Mouse (Mus musculus): ENCODE data around the gene Fubp1. TPM values are rescaled to one million over a fixed set of nuclear protein-coding genes. Genes with fewer than 3 reads are reported as not detected.
"Not testable (repeated sequence)": the region's sequence is repeated elsewhere in the genome, so short reads cannot be mapped to it uniquely, and the experiment has no call there.

Fubp1 gene
- total RNA-seq, 2 experiments from 2014 or later: 101 to 147 TPM

DNA sequence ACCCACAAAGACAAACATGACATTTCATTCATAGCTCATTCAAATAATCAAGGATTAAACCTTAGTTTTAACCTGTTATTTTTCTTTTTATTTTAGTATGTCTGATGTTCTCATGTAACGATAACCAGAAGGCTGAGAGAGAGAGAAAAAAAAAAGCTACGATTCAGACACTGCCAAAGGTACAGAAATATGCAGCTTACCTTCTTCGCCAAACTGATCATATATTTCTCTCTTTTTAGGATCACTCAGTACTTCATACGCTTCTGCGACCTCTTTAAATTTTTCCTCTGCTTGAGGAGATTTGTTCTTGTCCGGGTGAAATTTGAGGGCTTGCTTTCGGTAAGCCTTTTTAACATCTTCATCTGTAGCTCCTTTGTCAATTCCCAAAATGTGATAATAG, 17.0 kb upstream of the Fubp1 start:
- DNase-seq: no peak

- peak; percentile 92 for DNase-seq
These were observed 16.6 kb upstream of the Fubp1 start for GRCm38 (mm10) chr3:152193635-152194097.

GRCm38 (mm10) chr3:152197246-152197645, 13.0 kb upstream of the Fubp1 start:
- DNase-seq: not testable (repeated sequence)

GRCm38 (mm10) chr3:152199125-152199524, 11.1 kb upstream of the Fubp1 start:
- DNase-seq: no peak

DNA sequence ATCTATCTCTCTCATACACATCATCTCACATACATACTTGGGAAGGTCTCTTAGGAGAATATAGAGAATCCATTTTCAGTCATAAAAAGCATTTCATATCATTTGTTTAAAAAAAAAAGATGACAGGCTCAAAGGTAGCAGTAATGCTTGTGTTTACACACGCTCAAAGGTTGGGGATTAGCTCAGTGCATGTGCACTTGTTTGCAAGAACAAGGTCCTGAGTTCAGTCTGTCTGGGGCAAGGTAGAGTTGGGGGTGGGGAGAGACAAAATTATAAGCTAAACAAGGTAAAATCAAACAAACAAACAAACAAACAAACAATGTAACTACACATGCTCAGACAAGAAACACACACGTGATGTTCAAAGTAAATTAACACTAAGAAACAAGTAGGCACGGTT, 9.0 kb upstream of the Fubp1 start:
- DNase-seq: no peak

DNA sequence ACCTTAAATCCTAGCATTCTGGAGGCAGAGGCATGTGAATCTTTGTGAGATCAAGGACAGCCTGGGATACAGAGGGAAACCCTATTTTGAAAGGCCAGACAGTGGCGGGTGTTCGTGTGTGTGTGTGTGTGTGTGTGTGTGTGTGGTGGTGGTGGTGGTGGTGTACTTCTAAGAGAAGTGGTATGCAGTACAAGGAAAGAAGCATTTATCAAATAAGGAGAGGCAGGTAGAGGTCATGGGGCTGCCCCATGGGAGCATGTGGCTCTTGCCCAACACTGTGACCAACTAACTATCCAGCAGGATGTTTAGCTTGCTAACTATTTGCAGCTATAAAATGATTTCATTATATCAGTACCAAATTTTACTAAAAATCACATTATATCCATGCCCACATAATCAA, 8.6 kb upstream of the Fubp1 start:
- DNase-seq: peak; percentile 47

GRCm38 (mm10) chr3:152202942-152203341, 7.3 kb upstream of the Fubp1 start:
- no peak for DNase-seq

DNA sequence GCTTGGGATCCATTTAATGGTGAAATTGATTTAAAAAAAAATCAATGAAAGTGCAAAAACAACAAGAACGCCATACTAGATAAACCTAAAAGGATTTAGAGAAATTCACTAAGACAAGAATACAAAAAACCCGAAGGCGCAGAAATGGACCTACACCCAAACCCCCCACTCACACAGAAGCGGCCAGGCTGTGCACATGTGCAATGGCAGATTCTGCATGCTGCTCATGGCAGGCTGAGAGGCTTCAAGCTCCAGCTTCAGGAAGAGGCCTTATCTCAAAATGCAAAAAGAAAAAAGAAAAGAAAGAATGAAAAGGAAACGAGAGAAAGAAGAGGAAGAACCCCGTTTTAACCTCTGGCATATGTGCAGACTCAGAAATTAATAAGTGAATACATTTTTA, 6.8 kb upstream of the Fubp1 start:
- no peak for DNase-seq

GRCm38 (mm10) chr3:152203996-152204395, 6.2 kb upstream of the Fubp1 start:
- no peak for DNase-seq

GRCm38 (mm10) chr3:152204577-152204976, 5.6 kb upstream of the Fubp1 start:
- DNase-seq: no peak

DNA sequence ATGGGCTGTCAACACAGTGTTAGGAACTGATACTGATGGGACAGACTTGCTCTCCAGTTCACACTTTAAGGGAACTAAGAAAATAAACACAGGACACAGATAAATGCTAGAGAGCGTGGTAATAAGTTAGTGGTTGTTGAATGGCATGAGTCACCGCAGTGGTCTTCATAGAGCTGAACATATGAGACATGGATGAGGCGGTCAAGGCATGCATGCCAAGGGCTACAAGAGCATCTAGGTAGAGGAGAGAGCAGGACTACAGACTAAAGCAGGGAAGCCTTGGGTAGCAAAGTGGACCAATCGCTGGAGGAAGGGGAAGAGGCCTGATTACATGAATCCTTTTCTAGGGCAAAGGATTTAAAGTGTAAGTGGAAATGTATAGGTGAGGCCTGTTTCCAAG, 3.1 kb upstream of the Fubp1 start:
- no peak for DNase-seq

DNA sequence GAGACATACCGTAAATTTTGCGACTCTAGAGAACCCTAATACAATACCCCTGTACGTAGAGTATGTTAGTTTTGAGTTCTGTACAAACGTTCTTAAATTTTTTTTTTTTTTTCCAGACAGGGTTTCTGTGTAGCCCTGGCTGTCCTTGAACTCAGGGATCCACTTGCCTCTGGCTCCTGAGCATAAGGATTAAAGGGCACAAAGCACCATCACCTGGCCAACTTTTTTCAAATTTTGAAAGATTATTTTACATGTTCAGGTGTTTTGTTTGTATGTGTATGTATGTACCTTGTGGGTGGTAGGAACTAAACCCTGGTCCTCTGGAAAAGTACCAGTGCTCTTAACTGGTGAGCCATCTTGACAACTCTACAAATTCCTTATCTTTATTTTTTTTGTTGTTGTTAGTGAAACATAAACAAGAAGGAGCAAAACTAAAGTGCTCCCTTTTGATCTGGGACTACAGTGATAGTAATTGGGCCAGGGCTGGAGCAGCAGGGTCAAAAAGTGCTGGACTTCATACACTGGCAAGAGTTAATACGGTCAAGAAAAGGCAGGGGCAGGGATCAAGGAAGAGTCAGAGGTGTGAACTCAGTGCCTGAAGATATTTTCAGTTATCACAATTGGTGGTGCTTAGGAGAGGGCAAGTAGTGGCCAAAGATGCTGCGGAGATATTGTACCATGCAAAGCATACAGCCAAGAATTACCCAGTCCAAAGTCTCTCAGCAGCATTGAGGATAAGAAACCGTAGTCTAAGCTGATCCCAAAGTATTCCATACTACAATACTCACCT, 1.9 kb upstream of the Fubp1 start:
- no peak for DNase-seq

DNA sequence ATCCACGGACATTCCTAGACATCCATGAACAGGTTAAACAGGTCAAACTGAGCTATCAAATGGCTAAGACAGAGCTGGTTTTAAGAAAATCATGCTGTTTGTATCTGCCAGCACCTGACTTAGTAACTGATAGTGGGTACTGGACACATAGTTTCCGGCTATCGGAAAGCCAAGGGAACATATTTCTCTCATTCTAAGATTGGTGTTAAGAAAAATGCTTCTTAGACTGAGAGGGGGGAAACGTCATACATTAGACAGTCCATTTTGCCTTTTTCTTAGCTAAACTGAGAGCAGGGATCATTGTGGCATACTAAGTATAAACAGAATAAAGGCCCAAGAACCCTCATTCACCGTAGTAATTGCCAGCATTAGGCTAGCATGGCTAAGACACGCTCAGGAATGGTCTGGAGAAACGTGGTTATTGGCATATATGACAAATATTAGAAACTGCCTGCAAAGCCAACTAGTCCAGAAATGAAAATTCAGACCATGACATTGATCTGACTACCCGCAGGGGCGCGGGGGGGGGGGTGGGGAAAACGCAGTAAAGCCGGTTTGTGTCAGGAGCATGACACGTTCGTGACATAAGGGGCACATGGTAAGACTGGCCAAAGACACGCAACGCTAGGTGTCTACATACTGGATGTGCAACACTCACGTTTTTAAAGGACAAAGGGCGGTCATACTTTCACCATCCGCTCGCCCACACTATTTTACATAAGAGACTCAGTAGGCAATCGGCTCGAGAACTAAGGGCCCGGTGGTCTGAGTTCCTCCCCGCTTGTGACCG, 850 bp upstream of the Fubp1 start:
- DNase-seq: peak; percentile 10

DNA sequence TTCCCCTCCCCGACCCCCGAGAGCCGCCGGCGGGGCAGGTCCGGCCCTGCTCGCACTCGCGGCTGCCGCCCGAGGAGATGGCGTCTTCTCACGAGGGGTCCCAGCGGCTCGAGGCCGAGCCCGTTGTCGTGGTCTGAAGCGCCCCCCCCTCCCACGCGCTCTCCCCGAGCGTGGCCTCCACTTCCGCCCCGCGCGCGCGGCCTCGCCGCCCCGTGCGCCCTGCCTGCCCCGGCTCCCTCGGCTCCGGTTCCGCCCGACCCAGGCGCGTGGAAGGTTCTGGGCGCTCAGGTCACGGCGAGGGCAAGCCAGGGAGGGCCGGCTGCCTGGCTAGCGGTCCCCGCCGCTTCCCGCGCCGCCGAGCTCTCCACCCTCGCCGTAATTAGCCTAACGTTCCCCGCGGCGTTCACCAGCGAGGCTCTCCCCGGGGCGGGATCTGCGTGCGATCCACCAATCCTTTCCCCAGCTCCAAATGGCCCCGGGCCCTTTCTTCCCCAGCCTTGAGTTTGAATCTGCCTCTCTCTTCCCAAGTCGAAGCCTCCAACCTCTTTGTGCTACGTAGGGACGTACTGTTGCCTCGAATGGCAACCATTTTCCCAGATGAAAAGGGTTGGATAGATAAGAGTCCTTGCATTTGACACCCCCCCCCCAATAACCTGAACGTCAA, 638 bp downstream of the Fubp1 start:
- DNase-seq: peak; percentile 82

GRCm38 (mm10) chr3:152211731-152212279, 1.6 kb downstream of the Fubp1 start:
- DNase-seq: no peak

- DNase-seq: no peak
These were observed 3.2 kb downstream of the Fubp1 start for GRCm38 (mm10) chr3:152213416-152213815.

- DNase-seq: no peak
These were observed 14.7 kb downstream of the Fubp1 start for GRCm38 (mm10) chr3:152224918-152225317.

GRCm38 (mm10) chr3:152225906-152226305, 15.7 kb downstream of the Fubp1 start:
- no peak for DNase-seq

DNA sequence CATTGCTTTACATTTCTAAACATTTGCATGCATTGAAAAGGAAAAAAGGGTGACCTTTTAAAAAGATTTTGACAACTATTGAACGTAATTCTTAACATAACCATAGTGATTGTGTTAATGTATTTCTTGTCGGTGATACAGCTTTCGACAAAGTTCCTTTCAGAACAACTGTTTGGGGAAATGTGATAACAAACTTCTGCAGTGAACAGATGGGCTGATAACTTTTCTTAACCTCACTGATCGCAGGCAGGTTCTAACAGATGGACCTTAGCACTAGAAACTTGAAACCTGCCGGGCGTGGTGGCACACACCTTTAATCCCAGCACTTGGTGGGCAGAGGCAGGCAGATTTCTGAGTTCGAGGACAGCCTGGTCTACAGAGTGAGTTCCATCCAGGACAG, 18.6 kb downstream of the Fubp1 start:
- no peak for DNase-seq

DNA sequence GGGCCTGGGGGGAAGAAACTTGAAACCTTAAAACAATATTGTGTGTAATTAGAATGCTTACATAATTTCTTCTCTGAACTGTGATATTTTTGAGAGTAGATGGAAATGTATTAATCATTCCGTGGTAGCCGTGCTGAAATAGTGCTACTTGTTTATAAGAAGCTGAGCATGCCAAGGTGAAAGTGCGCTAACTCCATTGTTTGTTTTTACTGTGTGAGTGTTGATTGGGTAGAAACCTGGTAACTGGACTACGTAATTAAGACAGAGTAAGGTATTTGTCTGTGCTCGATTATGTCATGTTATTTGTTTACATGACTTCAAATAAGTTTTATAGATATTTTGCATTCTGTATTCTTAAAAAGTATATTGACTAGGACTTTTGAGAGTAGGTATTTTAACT, 19.0 kb downstream of the Fubp1 start:
- no peak for DNase-seq

- no peak for DNase-seq
These were observed 21.3 kb downstream of the Fubp1 start for GRCm38 (mm10) chr3:152231333-152232100.

- no peak for DNase-seq
These were observed 25.0 kb downstream of the Fubp1 start for GRCm38 (mm10) chr3:152235238-152235637.

Measured in adrenal gland, postnatal 10 days (tissue).